Mouse (Mus musculus) kidney, adult 10 weeks (tissue): ENCODE measurements around the gene Usp33. TPM values are rescaled to one million over a fixed set of nuclear protein-coding genes. Genes with fewer than 3 reads are reported as not detected.

Source experiments
- polyA plus RNA-seq: library from polyadenylated mRNA; stranded (reverse); fragments of 350-450 nt; fragmentation: Illumina TruSeq; extraction: RNeasy Lipid Tissue Mini Kit (QIAGEN cat#74804); gene quantifications from one replicate; pipeline ENCODE4 v1.2.3, GENCODE M21; 2014; ENCODE audit warnings: low read depth, low replicate concordance

Usp33 gene
- 116 TPM for polyA plus RNA-seq

DNA sequence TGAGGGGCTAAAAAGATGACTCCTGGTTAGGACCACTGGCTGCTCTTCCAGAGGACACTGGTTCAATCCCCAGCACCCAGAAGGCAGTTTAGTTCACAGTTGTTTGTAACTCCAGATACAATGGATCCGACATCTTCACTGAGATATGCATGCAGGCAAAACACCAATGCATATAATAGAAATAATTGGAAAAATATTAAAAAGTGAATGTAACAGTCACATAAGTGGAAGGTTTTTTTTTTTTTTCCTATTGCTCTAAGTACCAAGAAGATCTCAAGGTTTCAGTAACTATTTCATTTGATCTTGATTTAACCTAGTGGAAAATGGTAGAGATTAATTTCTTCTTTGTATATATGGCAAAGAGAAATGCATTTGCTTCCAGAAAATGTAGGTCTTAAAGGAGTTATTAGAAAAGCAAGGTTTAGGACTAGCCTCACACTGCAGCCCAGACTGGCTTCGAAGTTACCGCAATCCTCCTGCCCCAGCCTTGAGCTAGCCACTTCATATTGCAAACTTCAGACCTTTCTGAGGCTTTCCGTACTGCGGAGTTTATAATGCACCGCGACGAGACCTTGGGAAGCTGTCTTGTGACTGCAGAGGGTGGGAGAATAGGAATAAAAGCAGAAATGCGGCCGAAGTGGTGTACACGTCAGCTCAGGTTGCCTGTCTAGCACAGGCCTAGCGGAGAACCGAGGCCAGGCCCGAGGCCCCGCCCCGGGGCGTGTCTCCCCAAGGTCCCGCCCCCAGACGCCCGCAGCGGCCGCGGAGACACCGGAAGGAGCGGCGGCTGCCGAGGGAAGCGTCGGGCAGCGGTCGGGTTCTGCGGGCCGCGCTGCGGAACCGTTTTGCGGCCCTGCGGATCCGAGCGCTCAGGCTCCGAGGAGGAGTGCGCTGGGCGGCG lies at the start of gene Usp33:
Gene Usp33 (plus strand): TSS at position 747 of the 901 bp plus-strand sequence.

DNA sequence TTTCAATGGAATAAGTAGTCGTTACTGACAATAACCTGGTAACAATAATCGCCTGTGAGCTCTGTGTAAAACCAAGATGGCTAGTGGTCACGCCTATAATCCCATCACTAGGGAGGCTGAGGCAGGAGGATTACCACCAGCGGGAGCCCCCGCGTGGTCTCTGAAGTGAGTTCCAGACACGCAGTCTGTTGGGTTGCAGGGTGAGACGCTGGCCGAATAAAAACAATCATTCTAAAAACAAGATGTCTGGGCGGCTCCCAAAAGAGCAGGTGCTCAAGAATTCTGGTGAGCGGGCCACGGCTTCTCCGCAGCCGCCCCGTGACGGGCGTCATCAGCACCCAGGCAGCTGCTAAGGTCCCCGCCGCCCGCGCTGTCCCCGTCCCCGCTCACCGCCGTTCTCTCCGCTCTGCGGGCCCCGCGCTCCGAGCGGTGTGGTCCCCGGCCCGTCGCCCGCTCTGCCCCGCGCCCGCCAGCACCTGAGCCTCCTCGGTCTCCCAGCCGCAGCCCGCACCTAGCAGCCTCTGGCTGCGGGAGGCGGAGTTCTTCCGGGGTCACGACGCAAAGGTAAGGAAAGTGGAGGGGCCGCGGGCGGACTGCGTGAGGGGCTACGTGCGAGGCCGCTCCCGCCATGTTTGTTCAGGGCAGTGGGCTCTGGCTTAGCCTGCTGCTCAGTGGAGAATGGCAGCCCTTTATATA lies 6.3 kb upstream of the Usp33 start, which contains the start of gene Miga1:
Gene Miga1 (minus strand): TSS at position 546 of the 696 bp plus-strand sequence.

DNA sequence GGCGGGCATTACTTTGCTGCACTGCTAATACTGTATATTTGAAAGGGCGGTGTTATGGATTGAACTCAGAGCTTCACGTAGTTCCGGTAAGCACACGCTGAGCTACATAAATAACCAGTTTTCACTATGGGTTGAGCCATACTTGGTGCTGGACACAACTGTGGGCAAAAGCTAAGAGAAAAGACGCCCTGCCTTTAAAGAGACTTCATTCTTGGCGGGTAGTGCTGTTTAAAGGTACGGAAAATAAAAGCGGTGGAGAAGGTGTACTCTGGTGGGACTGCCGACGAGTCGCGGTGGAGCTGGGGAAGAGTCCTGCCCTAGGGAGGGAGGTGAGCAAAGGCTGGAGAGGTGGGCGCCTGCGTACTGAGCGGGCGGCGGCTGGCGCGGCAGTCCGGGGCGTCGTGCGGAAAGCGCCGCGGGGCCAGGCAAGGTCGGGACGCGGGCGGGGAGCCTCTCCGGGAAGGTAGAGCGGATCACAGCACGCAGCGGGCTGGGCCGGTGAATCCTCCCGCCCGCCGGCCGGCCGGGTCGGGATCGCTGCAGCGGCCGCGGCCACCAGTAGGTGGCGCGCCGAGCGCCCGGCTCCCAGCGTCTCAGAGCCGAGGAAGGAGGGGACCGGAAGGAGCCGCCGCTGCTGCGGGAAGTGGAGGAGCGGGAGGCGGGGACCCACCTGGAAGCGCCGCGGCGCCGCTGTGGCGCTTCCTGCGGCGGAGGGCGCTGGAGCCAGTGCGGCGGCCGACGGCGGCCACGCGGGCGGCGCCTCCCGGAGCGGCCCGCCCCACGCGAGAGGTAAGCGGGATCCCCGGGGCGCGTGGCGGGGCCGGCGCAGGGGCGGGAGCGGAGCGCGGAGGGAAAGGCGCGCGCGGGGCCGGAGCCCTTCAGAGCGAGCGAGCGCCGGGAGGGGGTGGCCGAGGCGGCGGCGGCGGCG lies 49.3 kb downstream of the Usp33 start, which contains the start of gene Zzz3:
Gene Zzz3 (plus strand): TSS at position 124 of the 928 bp plus-strand sequence.

Other genes with a start within 250 kb of the Usp33 start
- 513 TPM for gene Gipc2, start 180.2 kb upstream of the Usp33 start, polyA plus RNA-seq
- 131 TPM for gene Dnajb4, start 136.2 kb upstream of the Usp33 start, polyA plus RNA-seq
- 106 TPM for gene Fubp1, start 136.1 kb upstream of the Usp33 start, polyA plus RNA-seq
- 29.9 TPM for gene Nexn, start 80.1 kb upstream of the Usp33 start, polyA plus RNA-seq
- gene Miga1, start 6.1 kb upstream of the Usp33 start, polyA plus RNA-seq = 36.4 TPM
- 53.5 TPM for gene Zzz3, start 49.0 kb downstream of the Usp33 start, polyA plus RNA-seq